ENCODE assay signal across 10 mouse cellular contexts in the genomic region with DNA sequence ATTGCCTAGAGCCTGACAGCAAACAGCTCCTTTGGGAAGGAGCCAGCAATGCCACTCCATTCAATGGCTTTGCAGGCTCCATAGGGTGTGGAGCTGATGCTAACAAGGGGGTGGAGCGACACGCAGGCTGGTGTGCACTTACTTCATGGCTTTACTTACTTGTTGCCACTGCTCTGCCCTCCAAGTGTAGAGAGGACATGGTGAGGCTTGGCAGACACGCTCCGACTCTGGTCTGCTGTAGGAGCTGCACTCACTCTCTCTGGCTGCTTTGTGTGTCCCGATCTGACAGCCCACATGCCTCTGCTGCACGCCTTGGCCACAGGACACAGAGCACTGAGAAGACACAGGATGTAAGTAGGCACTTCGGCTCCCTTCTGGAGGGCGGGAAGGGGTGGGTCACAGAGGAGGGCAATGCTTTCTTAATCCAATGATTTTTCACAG. TPM values are rescaled to one million over a fixed set of nuclear protein-coding genes. Genes with fewer than 3 reads are reported as not detected.
A peak's percentile ranks its signal among the peaks of the same experiment; 100 is the strongest.
DNase-seq lines count a peak whose midpoint lies in the region; ATAC-seq lines count a peak whose summit lies in the region.
"Had no signal": no experiment of that assay in that cellular context is flagged by ENCODE, and none has a peak within 500 bp of the region (broad histone marks: within the 10 kb centered on the region; RNA-seq: fewer than 3 reads in every experiment).

A gene (plus strand): TSS at position 168 of the 441 bp plus-strand sequence.

- peaks cover 12% of the 10 kb centered on the region for H3K4me1 ChIP-seq in embryonic facial prominence, embryonic 10.5 days
- peaks cover 32% of the 10 kb centered on the region for H3K4me1 ChIP-seq in kidney, embryonic 16.5 days (ENCODE audit: insufficient read depth, low read length)
- H3K4me1 ChIP-seq in midbrain, embryonic 13.5 days (replicated peaks), result peaks cover 17% of the 10 kb centered on the region

- no peak within 1 kb of the TSS for H3K4me2 ChIP-seq in kidney, embryonic 16.5 days (replicated peaks; ENCODE audit: low read depth, low read length)
- peak within 1 kb of the TSS; percentile 35 for H3K4me2 ChIP-seq in midbrain, embryonic 13.5 days (replicated peaks)

- no peaks in the 10 kb centered on the region; the same call in 1 of the 2 replicates for H3K27me3 ChIP-seq in embryonic facial prominence, embryonic 10.5 days (replicated peaks; ENCODE audit: low read depth, poor library complexity, severe bottlenecking)
- H3K27me3 ChIP-seq in kidney, embryonic 16.5 days (ENCODE audit: insufficient read depth, low read length), result no peaks in the 10 kb centered on the region
- peaks cover 27% of the 10 kb centered on the region for H3K27me3 ChIP-seq in midbrain, embryonic 13.5 days

- peak within 1 kb of the TSS; percentile 28 for H3K4me3 ChIP-seq in embryonic facial prominence, embryonic 10.5 days
- H3K4me3 ChIP-seq in kidney, embryonic 16.5 days (ENCODE audit: low read length), result no peak within 1 kb of the TSS
- no peak within 1 kb of the TSS for H3K4me3 ChIP-seq in midbrain, embryonic 13.5 days (replicated peaks)

- ATAC-seq in kidney, embryonic 16.5 days (ENCODE audit: low FRiP score, low TSS enrichment), result peak; percentile 69
- peak; percentile 43; the same call in 1 of the 2 replicates for ATAC-seq in midbrain, embryonic 13.5 days

- no peak within 1 kb of the TSS for H3K27ac ChIP-seq in embryonic facial prominence, embryonic 10.5 days (replicated peaks)
- peak within 1 kb of the TSS; percentile 51 for H3K27ac ChIP-seq in kidney, embryonic 16.5 days (ENCODE audit: low read length)
- no peak within 1 kb of the TSS for H3K27ac ChIP-seq in midbrain, embryonic 13.5 days
- H3K27ac ChIP-seq: liver, embryonic 14.5 days had no signal

- DNase-seq in cerebellum, postnatal 10 days, result peak; percentile 21 to 26
- DNase-seq in cerebellum, postnatal 4 days (ENCODE audit: low spot score in 2 of 2), result no peak
- DNase-seq in embryonic facial prominence, embryonic 10.5 days (ENCODE audit: low spot score), result peak; percentile 18
- DNase-seq in left cerebral cortex, adult 8-10 months (ENCODE audit: low spot score in 2 of 2), result no peak
- DNase-seq in thymus, postnatal 14 days, result no peak
- DNase-seq in layer of hippocampus, postnatal 36 days, result no peak
- DNase-seq: gastrocnemius, postnatal 25 days had no signal

- H3K9ac ChIP-seq in kidney, embryonic 16.5 days (replicated peaks; ENCODE audit: low read length), result 0 out of 2 replicates have a peak within 1 kb of the TSS, but pooled peaks have one; percentile 25
- no peak within 1 kb of the TSS for H3K9ac ChIP-seq in midbrain, embryonic 13.5 days (replicated peaks)
- H3K9ac ChIP-seq: liver, embryonic 14.5 days had no signal

- no peaks in the 10 kb centered on the region for H3K36me3 ChIP-seq in embryonic facial prominence, embryonic 10.5 days (replicated peaks)
- H3K36me3 ChIP-seq in kidney, embryonic 16.5 days (ENCODE audit: insufficient read depth, low read length), result peaks cover 16% of the 10 kb centered on the region
- H3K36me3 ChIP-seq in midbrain, embryonic 13.5 days, result no peaks in the 10 kb centered on the region

- no peaks in the 10 kb centered on the region for H3K9me3 ChIP-seq in embryonic facial prominence, embryonic 10.5 days
- H3K9me3 ChIP-seq in kidney, embryonic 16.5 days (ENCODE audit: low read length), result no peaks in the 10 kb centered on the region
- H3K9me3 ChIP-seq in midbrain, embryonic 13.5 days, result no peaks in the 10 kb centered on the region

- WGBS in embryonic facial prominence, embryonic 10.5 days, result 16% methylated on average over 8 of the region's 8 CpGs
- 25% methylated on average over 8 of the region's 8 CpGs for WGBS in kidney, embryonic 16.5 days
- WGBS in midbrain, embryonic 13.5 days, result 4% methylated on average over 8 of the region's 8 CpGs

RNA-seq across cellular contexts. Expression of the gene that starts here (rescaled TPM):
- polyA plus RNA-seq in embryonic facial prominence, embryonic 10.5 days (2016; fragmentation: Nextera tagmentation; extraction: Ambion mirVana), result 1.5 TPM in 2 replicates
- 2.3 and 3.1 TPM in 2 replicates for polyA plus RNA-seq in kidney, embryonic 16.5 days (2015; fragmentation: Nextera tagmentation; extraction: Ambion mirVana)
- polyA plus RNA-seq in midbrain, embryonic 13.5 days (2015; fragmentation: Nextera tagmentation; extraction: Ambion mirVana), result 0.40 and 0.52 TPM in 2 replicates
- not detected for total RNA-seq in left cerebral cortex, adult 8-10 months (2022)
- under 1 TPM; 0.15 to 0.23 TPM for total RNA-seq in layer of hippocampus, postnatal 36 days (2021)

Comparison
In these comparisons a context has a peak if more than half of its experiments do, and no peak if none do; other contexts are left out.
1. DNase-seq: peak in cerebellum, postnatal 10 days (2 of 2) and embryonic facial prominence, embryonic 10.5 days (single experiment); none in cerebellum, postnatal 4 days (0 of 2), left cerebral cortex, adult 8-10 months (0 of 2), thymus, postnatal 14 days (single experiment) and layer of hippocampus, postnatal 36 days (0 of 2).
2. Peak in ATAC-seq and H3K4me2 ChIP-seq in midbrain, embryonic 13.5 days; RNA of the gene not detected or under 1 TPM.